Mouse (Mus musculus): ENCODE results near the gene Ddx28.

Ddx28 gene

DNA sequence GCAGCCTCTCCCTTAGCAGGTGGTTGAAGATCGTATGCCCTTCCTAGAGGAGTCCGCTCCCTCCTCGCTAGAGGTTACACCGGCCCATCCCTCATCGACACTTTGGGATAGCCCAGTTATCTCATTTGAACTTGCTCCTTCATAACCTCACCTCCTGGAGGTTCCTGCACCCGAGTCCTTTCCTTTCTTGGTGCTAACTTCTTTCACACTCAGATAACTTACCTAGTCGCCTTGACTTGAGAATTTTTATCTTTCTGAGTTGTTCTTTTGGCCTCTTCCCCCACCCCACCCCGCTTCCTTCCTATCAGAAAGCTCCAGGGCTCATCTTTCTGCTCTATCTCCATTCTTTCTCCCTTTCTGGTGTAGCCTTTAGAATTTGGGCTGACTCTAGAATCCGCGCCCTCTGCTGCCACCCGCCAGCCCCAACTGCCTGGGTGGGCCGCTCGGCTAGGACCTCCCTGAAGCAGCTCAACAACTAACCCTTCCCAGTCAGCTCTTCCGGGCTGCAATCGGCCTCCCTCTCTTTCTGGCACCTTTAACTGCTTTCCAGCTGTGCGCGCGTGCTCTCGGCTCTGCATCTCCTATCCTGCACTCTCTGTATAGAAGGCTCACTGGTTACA, 44.9 kb downstream of the Ddx28 start:
- DNase-seq (ENCODE audit: low read depth): peak; percentile 44

GRCm38 (mm10) chr8:105965905-105966341, 45.8 kb downstream of the Ddx28 start, which contains the start of gene Slc12a4:
Gene Slc12a4, minus strand, starts transcription at chr8:105966097.
- DNase-seq (ENCODE audit: low read depth): peak; percentile 82

DNA sequence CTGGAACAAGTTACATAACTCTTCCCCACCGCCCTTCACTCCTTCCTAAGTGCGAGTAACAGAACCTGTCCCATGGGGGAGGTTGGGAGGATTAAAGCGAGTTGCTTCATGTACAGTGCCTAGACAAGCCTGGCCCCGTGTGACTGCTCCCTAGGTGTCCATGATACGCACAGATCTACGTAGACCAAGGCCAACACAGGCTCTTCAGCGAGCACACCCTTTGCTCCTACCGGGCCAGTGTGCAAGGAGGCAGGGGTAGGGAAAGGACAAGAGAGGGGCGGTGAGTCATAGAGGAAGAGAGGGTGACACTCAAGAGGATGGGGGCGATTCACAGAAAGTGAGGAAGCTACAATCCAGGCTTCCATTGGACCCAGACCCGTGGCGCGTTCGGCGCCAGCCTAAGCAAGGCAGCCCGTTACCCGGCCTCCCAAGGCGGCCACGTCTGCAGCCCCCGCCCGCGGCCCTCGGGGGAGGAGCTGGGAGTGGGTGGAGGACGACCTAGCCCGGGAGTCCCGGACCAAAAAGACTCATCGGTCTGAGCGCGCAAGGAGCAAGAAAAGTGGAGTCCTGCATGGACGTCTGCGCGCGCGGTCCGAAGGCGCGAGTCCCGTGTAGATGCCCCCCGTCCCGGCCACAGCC, 46.3 kb downstream of the Ddx28 start:
- peak; percentile 64 for DNase-seq (ENCODE audit: low read depth)

- peak; percentile 9 for DNase-seq (ENCODE audit: low read depth)
Measured at GRCm38 (mm10) chr8:105964506-105965265, 47.0 kb downstream of the Ddx28 start.

- DNase-seq (ENCODE audit: low read depth): no peak
Measured at GRCm38 (mm10) chr8:105961536-105961935, 50.1 kb downstream of the Ddx28 start.

- DNase-seq (ENCODE audit: low read depth): no peak
Measured at GRCm38 (mm10) chr8:105961101-105961500, 50.6 kb downstream of the Ddx28 start.

All from induced T-regulatory cell, adult 2 months (primary cell).